Mouse (Mus musculus) midbrain, embryonic 14.5 days (tissue): Measurements from ENCODE around the gene Pkhd1. TPM values are rescaled to one million over a fixed set of nuclear protein-coding genes. Genes with fewer than 3 reads are reported as not detected.
A peak's percentile ranks its signal among the peaks of the same experiment; 100 is the strongest.
"Not testable (repeated sequence)": the region's sequence is repeated elsewhere in the genome, so short reads cannot be mapped to it uniquely, and the experiment has no call there.

Experiments used
- ATAC-seq: fragments of 200-750 bp; cut with Nextera tagmentation; 2 replicates; pipeline ENCODE4 v1.8.0; 2017; ENCODE audit warnings: moderate number of reproducible peaks, moderate library complexity; ENCODE audit not compliant: low FRiP score, low TSS enrichment
- DNase-seq: peaks from one replicate; pipeline ENCODE4 v3.0.0-alpha.2; 2015
- H3K27ac ChIP-seq: fragments of 300-500 bp; sonication (generic); replicated peaks from 2 replicates; pipeline ENCODE4 v1.5.1; 2014; ENCODE audit warnings: mild to moderate bottlenecking, low read depth, low read length, moderate library complexity
- H3K27me3 ChIP-seq: fragments of 300-500 bp; sonication (generic); 2 replicates; pipeline ENCODE4 v1.6.1; 2014; ENCODE audit warnings: low read length, control low read depth, mixed read lengths; ENCODE audit not compliant: control insufficient read depth, insufficient read depth
- H3K36me3 ChIP-seq: fragments of 300-500 bp; sonication (generic); 2 replicates; pipeline ENCODE4 v1.6.1; 2014; ENCODE audit warnings: low read length, control low read depth; ENCODE audit not compliant: control insufficient read depth, insufficient read depth
- H3K4me1 ChIP-seq: fragments of 300-500 bp; sonication (generic); 2 replicates; pipeline ENCODE4 v1.6.1; 2014; ENCODE audit warnings: mild to moderate bottlenecking, antibody characterized with exemption, low read length, control low read depth; ENCODE audit not compliant: control insufficient read depth, insufficient read depth
- H3K4me2 ChIP-seq: fragments of 300-500 bp; sonication (generic); 2 replicates; pipeline ENCODE4 v1.6.1; 2014; ENCODE audit warnings: mild to moderate bottlenecking, low read length, moderate library complexity
- H3K4me3 ChIP-seq: fragments of 300-500 bp; sonication (generic); replicated peaks from 2 replicates; pipeline ENCODE4 v1.5.1; 2014; ENCODE audit warnings: low read depth, low read length
- H3K9ac ChIP-seq: fragments of 300-500 bp; sonication (generic); replicated peaks from 2 replicates; pipeline ENCODE4 v1.6.1; 2014; ENCODE audit warnings: mild to moderate bottlenecking, low read length, moderate library complexity
- H3K9me3 ChIP-seq: fragments of 300-500 bp; sonication (generic); 2 replicates; pipeline ENCODE4 v1.6.1; 2016; ENCODE audit warnings: low read length, control low read depth, mixed read lengths; ENCODE audit not compliant: control insufficient read depth
- WGBS: fragments of 180-500 bp; shearing (Covaris S2); extraction: QIAGEN DNeasy Blood & Tissue Kit; methylation state at CpG from one replicate; pipeline ENCODE4 v1.1.7; 2014; 5-methylcytosine and 5-hydroxymethylcytosine counted together
- polyA plus RNA-seq: library from polyadenylated mRNA; unstranded; fragments of >200 nt; fragmentation: Nextera tagmentation; extraction: Ambion mirVana; gene quantifications from 2 replicates; pipeline ENCODE4 v1.2.1, GENCODE M21; 2014

The Pkhd1 gene
- polyA plus RNA-seq, 1 experiment from 2014 or later, result 0.03 TPM

GRCm38 (mm10) chr1:20150627-20151026 lies 467.2 kb downstream of the Pkhd1 start:
- not testable (repeated sequence) for H3K4me2 ChIP-seq, H3K4me1 ChIP-seq, DNase-seq, H3K27ac ChIP-seq, H3K9ac ChIP-seq, H3K9me3 ChIP-seq, H3K4me3 ChIP-seq, ATAC-seq, H3K36me3 ChIP-seq, H3K27me3 ChIP-seq
- WGBS, result 90% methylated on average over 4 of the region's 4 CpGs

GRCm38 (mm10) chr1:20150016-20150415 lies 467.8 kb downstream of the Pkhd1 start:
- Histone ChIP-seq H3K4me3 (no peak overlapping the region), H3K9ac (no peak overlapping the region), H3K36me3 (no peaks in the 10 kb centered on the region), H3K4me1 (no peaks in the 10 kb centered on the region), H3K27me3 (no peaks in the 10 kb centered on the region), H3K4me2 (no peak overlapping the region), H3K27ac (no peak overlapping the region), H3K9me3 (no peaks in the 10 kb centered on the region)
- DNase-seq, result no peak
- ATAC-seq, result no peak
- WGBS, result 75% methylated on average over 2 of the region's 2 CpGs

- Histone ChIP-seq H3K36me3 (no peaks in the 10 kb centered on the region), H3K9me3 (no peaks in the 10 kb centered on the region), H3K27me3 (peaks cover 6% of the 10 kb centered on the region; the same call in 1 of the 2 replicates), H3K4me3 (no peak overlapping the region), H3K9ac (no peak overlapping the region), H3K27ac (no peak overlapping the region), H3K4me2 (no peak overlapping the region), H3K4me1 (no peaks in the 10 kb centered on the region)
- ATAC-seq, result no peak
- 78% methylated on average over 3 of the region's 3 CpGs for WGBS
- no peak for DNase-seq
Measured at GRCm38 (mm10) chr1:20136205-20136604, 481.7 kb downstream of the Pkhd1 start.

GRCm38 (mm10) chr1:20135065-20135618 lies 482.7 kb downstream of the Pkhd1 start:
- peak; percentile 6 for DNase-seq
- no peak overlapping the region for H3K4me2 ChIP-seq

GRCm38 (mm10) chr1:20133636-20134035 lies 484.2 kb downstream of the Pkhd1 start:
- H3K36me3 ChIP-seq, result no peaks in the 10 kb centered on the region
- no peak overlapping the region for H3K9ac ChIP-seq
- H3K9me3 ChIP-seq, result no peaks in the 10 kb centered on the region
- peaks cover 3% of the 10 kb centered on the region; the same call in 1 of the 2 replicates for H3K27me3 ChIP-seq
- DNase-seq (no peak), ATAC-seq (no peak)
- no peaks in the 10 kb centered on the region for H3K4me1 ChIP-seq
- H3K4me2 ChIP-seq, result no peak overlapping the region
- H3K27ac ChIP-seq, result no peak overlapping the region
- no peak overlapping the region for H3K4me3 ChIP-seq
- 77% methylated on average over 4 of the region's 4 CpGs for WGBS

More at GRCm38 (mm10) chr1:20135065-20135618, 482.7 kb downstream of the Pkhd1 start:
- WGBS, result 28% methylated on average over 4 of the region's 4 CpGs
- H3K4me1 ChIP-seq, result no peaks in the 10 kb centered on the region
- peaks cover 6% of the 10 kb centered on the region; the same call in 1 of the 2 replicates for H3K27me3 ChIP-seq
- no peak overlapping the region for H3K9ac ChIP-seq
- H3K27ac ChIP-seq, result no peak overlapping the region
- H3K4me3 ChIP-seq, result no peak overlapping the region
- no peaks in the 10 kb centered on the region for H3K9me3 ChIP-seq
- ATAC-seq, result no peak
- no peaks in the 10 kb centered on the region for H3K36me3 ChIP-seq

- DNase-seq (peak; percentile 16), ATAC-seq (0 out of 2 replicates have a peak, but pooled peaks have one; percentile 27)
- H3K4me3 ChIP-seq, result no peak overlapping the region
- WGBS, result 34% methylated on average over 6 of the region's 6 CpGs
- no peaks in the 10 kb centered on the region for H3K9me3 ChIP-seq
- no peaks in the 10 kb centered on the region for H3K36me3 ChIP-seq
- H3K4me1 ChIP-seq, result no peaks in the 10 kb centered on the region
- no peak overlapping the region for H3K27ac ChIP-seq
- no peak overlapping the region for H3K9ac ChIP-seq
- no peak overlapping the region for H3K4me2 ChIP-seq
- H3K27me3 ChIP-seq, result peaks cover 3% of the 10 kb centered on the region; the same call in 1 of the 2 replicates
Measured at GRCm38 (mm10) chr1:20131786-20132596, 485.9 kb downstream of the Pkhd1 start.

- Histone ChIP-seq H3K27me3 (no peaks in the 10 kb centered on the region), H3K4me2 (no peak overlapping the region), H3K27ac (no peak overlapping the region), H3K4me1 (no peaks in the 10 kb centered on the region), H3K9ac (no peak overlapping the region), H3K36me3 (no peaks in the 10 kb centered on the region), H3K4me3 (no peak overlapping the region), H3K9me3 (no peaks in the 10 kb centered on the region)
- ATAC-seq (no peak), DNase-seq (no peak)
- WGBS, result 90% methylated on average over 1 of the region's 1 CpGs
Measured at GRCm38 (mm10) chr1:20117331-20117730, 500.5 kb downstream of the Pkhd1 start.

GRCm38 (mm10) chr1:20069733-20070132 lies 548.1 kb downstream of the Pkhd1 start:
- H3K27ac ChIP-seq, result no peak overlapping the region
- WGBS, result 84% methylated on average over 3 of the region's 3 CpGs
- no peak overlapping the region for H3K4me3 ChIP-seq
- ATAC-seq, result no peak
- H3K27me3 ChIP-seq, result no peaks in the 10 kb centered on the region
- H3K4me2 ChIP-seq, result no peak overlapping the region
- H3K4me1 ChIP-seq, result no peaks in the 10 kb centered on the region
- H3K9ac ChIP-seq, result no peak overlapping the region
- DNase-seq, result peak; percentile 19
- no peaks in the 10 kb centered on the region for H3K9me3 ChIP-seq
- no peaks in the 10 kb centered on the region for H3K36me3 ChIP-seq

GRCm38 (mm10) chr1:20058245-20058644 lies 559.6 kb downstream of the Pkhd1 start:
- DNase-seq (peak; percentile 18), ATAC-seq (no peak)
- Histone ChIP-seq H3K4me3 (no peak overlapping the region), H3K4me1 (no peaks in the 10 kb centered on the region), H3K9me3 (no peaks in the 10 kb centered on the region), H3K36me3 (no peaks in the 10 kb centered on the region), H3K4me2 (no peak overlapping the region), H3K9ac (no peak overlapping the region), H3K27ac (no peak overlapping the region), H3K27me3 (no peaks in the 10 kb centered on the region)
- 56% methylated on average over 3 of the region's 3 CpGs for WGBS
